Mouse (Mus musculus) retina, postnatal 7 days (tissue): ENCODE results near the gene Slc12a7.
A peak's percentile ranks its signal among the peaks of the same experiment; 100 is the strongest.

Source experiments
- DNase-seq: peaks from one replicate; pipeline ENCODE4 v3.0.0-alpha.2; 2012; ENCODE audit warnings: low read depth, low spot score

The Slc12a7 gene

DNA sequence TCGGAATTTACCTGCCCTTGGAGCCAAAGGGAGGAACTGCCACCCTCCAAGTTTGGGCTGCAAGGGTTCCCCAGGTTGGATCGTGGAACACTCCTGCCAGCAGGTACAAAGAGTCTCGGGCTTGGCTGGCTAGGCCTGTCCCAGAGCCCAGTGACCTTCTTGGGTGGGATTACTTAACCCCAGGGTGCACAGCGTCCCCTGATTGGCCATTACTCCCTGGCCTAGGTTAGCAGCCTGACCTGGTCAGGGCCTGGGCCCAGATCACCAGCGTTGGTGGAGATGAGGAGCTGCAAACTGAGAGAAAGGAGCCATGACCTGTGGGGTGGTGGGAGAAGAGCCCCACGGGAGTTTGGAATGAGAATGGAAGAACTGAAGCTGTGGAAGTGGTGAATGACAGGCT lies 30.0 kb downstream of the Slc12a7 start:
- DNase-seq: no peak

DNA sequence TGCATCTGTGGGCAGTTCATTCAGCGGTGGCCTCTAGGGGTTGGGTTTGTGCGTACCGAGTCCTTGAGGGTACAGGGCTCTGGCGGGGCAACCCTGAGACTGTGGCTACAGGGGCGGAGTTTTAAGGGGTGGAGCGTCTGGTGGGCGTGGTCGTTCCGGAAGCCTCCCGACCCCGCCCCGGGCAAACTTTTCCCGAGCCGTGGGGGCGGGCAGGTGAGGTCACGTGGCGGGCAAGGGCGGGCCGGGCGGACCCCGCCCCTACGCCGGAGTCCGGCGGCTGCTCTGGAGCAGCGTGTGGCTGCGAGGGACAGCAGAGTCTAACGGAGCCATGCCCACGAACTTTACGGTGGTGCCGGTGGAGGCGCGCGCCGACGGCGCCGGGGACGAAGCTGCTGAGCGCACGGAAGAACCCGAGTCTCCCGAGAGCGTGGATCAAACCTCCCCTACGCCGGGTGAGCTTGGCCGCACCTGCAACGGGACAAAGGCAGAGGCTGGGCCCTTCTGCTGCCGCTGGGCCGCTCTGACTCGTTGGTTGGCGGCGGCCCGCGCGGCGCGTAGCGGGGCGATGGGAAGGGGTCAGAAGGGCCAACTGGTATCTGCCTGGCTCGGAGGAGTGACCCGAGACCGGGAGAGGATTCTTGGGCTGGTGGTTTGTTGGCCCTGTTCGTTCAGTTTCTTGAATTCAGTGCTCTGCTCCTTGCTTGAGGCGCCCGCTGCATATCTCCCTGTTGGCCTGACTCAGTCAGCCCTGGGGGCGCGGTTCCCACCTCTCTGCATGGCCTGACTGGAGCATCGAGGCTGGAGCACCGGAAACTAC lies 30.8 kb downstream of the Slc12a7 start:
- peak; percentile 49 for DNase-seq

DNA sequence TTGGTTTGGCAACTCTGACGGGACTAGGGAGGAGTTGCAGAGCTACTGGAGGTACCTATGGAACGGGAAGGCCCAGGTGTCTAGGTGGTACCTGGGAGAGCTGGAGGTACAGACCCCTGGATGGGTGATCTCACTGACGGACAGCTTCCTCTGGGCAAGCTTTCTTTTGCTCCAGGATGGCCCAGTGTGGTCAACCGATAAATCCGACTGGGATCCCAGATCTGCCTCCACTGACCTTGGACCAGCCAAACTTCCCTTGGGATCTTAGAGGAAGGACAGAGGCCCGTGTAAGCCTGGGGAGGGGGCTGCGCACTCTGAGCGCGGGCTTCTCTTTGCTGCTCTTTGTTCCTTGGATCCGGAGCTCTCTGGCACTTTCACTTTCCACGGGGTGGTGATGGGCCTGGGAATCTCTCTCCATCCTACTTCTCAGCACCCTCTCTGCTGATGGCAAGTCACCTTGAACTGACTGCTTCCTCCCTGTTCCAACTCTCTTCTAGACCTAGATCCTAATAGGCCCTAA lies 31.4 kb downstream of the Slc12a7 start:
- DNase-seq: no peak

DNA sequence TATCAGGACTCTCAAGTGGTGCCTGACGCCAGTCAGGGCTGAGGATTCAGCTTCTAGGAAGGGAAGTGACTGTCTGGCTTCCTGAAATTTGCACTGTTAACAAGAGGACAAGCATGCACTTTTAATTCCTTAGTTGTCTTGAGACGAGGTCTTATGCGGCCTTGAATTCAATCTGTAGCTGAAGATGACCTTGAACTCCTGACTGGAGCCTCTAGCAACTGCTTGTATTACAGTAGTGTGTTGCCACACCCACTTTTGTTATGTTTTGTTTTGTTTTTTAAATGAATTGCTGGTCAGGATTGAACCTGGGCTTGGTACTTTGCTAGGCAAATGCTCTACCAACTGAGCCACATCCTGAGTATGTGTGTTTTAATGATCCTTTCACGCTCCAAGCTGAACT lies 32.5 kb downstream of the Slc12a7 start:
- DNase-seq: no peak

DNA sequence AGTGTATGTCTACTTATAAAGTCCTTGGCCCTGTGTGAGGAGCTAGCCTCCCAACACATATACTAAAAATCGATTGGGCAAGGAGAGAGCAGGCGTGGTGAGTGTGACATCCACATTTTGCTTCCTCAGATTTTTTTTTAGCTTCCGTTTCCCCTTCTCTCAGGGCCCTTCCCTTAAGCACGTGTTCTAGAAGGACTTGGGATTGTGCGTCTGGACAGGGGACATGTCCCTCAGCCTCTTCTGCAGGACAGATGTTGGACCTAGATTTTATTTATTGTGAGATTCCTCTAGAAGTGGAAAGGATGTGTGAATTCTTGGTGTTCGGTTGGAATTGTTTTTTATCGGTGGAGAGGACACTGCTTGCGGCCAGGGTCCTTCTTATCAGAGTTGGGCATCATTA lies 34.3 kb downstream of the Slc12a7 start:
- no peak for DNase-seq

DNA sequence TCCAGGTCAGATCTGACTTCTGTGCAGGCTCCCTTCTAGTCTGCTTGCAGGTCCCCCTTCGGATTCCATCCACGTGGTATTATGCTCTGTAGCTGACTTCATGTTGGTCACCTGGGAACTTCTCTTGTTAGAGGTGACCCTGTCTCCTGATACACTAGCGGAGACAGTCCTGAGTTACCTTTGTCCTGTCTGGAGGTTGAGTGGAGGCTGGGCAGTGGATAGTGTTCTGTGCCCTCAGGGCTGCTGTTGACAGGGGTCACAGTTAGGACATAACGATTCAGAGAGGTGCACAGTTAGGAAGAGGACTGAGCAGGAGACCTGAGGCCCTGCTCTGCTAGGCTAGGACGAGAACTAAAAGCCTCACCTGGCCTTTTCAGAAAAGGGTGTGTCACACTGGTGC lies 34.9 kb downstream of the Slc12a7 start:
- no peak for DNase-seq

DNA sequence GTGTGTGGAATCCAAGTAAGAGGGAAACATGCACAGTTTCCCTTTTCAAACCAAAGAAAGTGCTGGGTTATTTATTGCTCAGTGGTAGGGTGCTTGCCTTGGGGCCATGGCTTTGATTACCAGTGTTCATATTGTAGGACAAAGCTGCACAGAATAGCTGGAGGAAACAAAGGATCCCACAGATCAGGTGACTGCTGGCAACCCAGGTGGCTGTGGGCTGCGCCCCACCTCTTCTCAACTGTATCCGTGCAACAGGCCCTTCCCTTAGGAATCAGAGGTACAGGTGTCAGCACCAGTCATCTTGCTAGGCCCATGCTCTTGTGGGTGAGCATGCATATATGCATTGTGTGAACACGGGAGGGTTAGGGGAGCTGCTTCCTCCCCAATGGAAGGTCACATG lies 35.4 kb downstream of the Slc12a7 start:
- DNase-seq: no peak

DNA sequence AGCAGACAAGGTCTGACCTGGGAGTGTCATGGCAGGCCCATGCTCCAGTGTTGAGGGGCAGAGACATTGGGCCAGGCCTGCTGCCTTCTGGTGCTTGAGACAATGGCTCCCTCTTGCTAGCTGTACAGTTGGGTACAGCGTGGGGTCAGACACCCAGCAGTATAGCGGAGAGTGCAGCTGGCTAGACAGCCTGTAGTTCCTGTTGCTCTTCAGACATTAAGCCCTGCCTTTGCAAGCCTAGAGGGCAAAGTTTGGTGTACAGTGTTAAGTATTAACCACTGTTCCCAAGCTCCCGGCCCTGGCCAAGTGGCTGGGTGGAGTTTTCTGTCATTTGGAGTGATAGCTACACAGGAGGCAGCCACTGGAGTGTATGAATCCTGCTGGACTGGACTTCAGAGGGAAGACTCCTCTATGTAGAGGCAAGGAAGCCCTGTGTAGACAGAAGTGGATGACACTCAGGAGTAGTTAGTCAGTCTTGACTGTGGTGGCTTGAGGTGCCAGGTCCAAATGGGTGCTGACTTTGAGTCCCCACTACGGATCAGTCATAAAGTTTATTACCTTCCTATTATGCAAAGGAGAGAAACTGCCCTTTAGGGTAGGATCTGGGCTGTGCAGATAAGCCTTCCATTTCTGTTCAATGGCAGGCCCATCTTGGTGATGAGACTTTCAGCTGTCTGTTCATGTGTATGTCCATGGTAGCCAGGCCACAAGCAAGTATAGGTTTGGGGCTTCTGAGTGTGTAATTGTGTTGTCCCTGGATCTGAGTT lies 37.2 kb downstream of the Slc12a7 start:
- no peak for DNase-seq

DNA sequence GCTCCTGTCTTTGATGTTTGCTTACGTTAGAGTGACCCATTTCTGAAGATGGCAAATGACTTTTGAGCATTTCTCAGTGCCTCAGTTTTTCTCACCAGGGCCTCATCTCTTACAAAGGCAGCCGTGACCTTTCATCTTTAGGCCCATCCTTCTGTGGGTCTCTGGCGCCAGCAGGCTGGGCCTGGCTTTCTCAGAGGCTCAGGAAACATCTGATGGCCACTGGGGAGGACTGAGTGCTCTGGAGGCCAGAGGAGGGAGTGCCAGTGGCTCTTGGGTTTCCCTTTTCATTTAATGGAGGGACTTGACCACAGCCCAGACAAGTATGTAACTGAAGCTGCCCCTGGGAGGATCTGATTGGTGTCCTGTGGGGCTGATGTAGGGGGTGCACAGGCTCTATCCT lies 38.2 kb downstream of the Slc12a7 start:
- DNase-seq: no peak

DNA sequence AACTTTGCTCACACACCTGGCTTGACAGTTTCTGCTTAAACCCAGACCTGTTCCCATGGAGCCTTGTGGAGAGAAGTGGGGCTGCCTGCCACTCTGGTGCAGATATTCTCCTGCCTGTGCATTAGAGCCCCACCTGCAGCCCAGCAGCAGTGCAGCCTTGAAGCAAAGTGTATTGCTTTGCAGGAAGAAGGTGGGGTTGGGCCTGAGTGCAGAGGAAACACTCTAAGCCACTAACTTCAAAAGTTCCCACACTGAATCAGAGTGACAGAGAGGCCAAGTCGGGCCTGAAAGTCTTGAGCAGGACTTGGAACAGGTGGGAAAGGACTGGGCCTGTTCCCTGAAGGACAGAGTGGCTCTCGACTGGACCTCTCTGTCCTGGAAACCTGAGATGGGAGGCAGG lies 39.8 kb downstream of the Slc12a7 start:
- no peak for DNase-seq

DNA sequence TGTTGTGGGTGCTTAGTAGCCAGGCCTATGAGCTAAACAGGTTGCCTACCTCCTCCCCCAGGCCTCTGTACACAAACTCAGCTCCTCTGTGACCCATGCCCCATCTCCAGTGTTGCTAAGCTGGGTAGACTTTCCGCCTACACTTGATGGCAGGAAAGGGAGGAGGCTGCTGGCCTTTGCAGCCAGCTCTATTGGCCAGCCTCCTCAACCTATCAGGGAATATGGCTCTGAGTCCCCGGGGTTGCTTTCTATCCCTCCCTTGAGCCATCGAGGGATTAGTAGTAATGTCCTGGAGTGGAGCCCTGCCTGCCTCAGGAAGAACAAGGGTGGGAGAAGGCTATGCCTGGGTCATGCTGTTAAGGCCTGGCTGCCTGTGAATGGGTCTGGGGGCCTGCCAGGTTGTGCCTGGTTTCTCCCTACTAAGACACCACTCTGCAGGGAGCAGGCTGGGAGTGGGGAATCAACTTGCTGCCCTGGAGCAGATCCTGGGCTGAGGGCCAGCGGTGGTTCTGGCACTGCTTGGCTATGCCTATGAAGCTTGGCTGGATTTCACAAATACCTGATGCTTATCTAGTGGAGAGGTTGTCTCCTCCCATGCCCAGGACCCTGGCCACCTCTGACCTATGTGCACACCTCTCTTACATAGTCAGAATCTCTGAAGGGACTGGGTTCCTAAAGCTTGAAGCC lies 40.8 kb downstream of the Slc12a7 start:
- no peak for DNase-seq

DNA sequence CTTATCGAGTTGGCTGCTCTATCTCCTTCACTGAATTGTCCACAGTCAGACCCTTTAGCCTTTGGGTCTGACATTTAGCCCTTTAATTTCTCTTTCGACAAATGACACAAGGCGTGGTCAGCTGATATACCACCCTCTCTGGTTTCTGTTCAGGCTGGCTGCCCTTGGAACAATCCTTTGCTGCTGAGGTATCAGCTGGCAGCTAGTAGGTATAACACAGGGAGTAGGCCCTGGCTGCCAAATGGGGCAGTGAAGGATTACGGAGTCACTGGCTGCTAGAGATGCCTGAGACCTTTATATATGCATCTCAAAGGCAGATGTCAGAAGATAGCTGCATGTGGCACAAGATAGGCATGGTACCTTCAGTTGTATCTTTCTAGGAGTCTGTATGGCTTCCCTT lies 42.9 kb downstream of the Slc12a7 start:
- no peak for DNase-seq

DNA sequence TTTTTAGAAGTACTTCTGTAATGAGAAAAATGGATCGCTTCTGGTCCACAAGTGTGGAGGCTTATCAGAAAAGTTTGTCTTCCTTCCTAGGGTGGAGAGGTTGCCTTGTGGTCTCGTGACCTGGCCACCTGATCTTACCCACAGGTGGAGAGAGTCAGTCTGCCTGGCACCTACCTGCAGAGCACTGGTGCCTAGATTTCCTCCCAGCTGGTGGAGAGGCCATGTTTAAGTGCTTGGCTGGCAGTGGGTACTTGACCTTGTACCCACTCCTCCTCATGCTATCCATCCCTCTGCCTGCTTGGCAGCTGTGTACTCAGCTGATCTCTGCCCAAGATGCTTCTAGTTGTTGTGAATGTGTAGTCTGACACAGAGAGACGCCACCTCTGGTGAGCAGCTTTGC lies 44.7 kb downstream of the Slc12a7 start:
- no peak for DNase-seq

DNA sequence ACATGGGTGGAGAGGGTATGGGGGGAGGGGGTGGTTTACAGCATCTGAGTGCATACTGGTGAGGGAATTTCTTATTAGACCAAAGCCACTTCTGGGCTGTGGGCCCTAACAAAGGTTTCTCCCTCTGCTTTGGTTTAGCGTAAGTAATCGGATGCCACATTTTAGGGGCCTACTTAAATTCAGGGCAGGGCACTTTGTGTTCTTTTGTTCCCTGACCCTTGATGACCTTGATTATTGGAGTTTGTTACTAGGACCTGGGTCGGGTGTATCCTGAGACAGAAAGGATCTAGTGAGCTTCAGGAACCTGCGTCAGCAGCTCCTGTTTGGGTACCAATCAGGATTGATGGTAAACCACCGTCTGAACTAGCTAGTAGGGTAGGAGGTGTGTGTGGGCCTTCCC lies 49.6 kb downstream of the Slc12a7 start:
- no peak for DNase-seq

DNA sequence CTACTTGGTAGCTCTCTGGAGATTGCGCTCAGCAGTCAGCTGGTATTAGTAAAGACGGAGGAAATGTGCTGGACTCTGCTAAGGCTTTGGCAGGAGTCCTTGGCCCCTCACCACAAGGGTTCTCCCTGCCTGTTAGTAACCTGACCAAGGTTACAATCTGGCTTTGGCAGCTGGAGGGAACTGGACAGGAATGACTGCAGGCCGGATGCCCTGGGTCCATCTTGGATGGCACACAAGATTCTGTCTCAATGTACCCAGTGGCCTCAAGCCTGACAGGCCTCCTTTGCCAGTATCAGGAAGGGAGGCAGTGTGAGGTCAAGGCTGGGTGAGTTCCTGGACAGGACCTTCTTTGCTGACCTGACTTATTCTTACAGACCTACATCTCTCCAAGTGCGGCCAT lies 59.3 kb downstream of the Slc12a7 start:
- DNase-seq: no peak

DNA sequence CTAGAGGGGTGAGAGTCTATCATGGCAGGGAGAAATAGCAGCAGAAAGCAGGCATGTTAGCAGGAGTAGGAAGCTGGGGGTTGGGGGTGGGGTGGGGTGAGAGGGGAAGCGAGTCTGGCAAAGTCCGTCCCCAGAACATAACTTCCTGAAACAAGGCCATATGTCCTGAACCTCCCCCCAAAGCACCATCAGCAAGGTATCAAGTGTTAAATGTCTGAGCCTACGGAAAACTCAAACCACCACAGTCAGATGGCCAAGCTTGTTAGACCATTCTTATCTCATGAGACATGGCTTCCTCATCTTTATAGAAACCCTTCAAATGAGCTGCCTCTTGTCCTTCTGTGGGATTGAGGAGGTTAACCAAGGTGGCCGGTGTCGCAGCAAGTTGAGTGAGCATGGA lies 60.3 kb downstream of the Slc12a7 start:
- no peak for DNase-seq

DNA sequence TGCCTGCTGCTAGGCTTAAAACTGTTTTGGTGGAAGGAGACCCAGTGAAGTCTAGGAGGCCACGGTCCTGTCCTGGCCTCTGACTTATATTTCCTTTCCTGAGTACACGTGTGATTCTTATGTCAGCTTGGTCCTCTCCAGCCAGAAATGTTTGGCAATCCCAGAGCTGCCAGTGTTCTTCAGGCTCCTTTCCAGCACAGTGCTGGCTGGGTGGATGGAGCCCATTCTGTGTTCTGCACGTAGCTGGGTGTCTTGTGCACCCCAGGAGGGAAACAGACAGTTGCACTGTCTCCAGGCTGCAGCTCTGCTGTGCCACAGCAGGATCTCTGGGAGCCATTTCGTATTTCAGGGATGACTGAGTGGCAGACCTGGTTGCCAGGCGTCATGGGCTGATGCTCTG lies 66.2 kb downstream of the Slc12a7 start:
- no peak for DNase-seq

DNA sequence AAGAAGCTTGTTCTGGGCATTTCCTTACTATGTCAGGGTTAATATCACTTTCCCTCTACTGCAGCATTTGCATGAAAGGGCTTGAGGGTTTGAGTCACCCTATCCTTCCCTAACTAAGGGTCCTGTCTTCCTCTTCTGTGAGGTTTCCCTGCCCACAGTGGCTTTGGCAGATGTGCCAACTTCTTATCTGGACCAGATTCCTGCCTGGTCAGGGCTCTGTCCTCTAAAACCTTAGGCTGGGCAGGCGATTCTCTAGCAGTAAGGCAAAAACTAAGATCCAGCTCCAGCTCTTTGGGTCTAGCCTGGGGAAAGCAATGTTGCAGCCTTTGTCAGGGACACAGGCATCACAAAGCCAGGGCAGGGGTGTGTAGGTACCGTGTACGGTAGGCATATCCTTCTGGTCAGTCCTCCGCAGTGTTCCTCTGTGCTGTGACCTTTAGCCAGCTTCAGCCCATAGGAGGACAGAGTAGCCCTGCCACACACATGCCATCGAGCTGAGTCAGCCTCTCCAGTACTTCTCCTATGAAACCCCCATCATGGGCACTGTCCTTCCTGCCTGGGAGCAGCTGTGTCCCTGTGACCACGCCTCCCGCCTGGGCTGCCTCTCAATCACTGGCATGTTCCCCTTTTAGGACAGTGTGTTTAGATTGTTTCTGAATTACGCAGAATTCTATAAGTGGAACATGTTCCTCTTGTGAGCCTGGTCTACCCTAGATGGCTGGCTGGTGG lies 70.7 kb downstream of the Slc12a7 start:
- no peak for DNase-seq

DNA sequence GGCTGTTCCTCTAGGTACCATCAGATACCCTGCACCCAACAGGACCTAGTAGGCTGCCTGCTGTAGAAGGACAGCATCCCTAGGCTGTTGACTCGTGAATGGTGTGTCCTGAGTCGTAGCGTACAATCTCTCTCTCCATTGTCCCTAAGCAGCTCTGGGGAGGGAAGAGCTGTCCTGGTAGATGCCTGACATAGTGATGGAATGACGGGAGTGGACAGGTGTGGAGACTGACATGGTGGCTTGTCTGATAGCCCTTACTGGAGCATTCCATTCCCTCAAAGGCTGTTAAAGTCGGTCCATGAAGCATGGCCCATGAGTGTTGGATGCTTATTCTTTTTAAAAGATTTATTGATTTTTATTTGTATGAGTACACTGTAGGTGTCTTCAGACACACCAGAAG lies 72.0 kb downstream of the Slc12a7 start:
- no peak for DNase-seq

DNA sequence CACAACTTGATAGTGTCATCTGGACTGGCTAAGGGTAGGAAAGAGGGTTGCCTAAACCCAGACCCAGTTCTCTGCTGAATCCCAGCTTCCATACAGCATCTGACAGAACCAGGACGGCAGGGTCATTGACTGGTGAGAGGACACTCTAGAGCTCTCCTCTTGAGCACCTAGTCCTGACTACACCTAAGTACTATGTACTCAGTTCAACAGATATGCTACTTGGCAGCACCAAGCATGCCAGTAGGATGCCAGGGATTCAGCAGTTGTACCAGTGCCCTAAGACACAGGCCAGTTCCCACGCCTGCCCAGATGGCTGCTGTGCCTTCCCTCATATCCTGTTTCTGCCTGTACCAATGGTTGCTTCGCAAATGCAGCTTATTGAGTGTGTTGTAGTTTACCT lies 80.0 kb downstream of the Slc12a7 start:
- DNase-seq: no peak

DNA sequence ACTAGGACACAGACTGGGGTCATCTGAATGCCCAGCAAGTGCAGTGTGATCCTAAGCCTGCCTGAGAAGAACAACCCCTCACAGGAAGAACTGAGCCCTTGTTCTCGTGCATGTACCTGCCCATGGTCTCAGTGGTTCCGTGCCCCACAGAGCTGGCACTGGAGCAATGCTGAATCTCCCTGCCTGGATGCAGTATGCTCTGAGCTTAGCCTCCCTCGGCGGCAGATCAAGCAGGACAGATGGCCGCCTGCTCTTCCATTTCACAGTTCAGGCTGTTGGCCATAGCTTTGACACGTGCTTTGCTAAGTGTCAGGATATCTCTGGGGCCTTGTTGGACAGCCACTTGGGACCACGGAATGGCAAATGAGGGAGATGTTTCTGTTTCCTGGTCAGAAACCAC lies 81.3 kb downstream of the Slc12a7 start:
- no peak for DNase-seq

DNA sequence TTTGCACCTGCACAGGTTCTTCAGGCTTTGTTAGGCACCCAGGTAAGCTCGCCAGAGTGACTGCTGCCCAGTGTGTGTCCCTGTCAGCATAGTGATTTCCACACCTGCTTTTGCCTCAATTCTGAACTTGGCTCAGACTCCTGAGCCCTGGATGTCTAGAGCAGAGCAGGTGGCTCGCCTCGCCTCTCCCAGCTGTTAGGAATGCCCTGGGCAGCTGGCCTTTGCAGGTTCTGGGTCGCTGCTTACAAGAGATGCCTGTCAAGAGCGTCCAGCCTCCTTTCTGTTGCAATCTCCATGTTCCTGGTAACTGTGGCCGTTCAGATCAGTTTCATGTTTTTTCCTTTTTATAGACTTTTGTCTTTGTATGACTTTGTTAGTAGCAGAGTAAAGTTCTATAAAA lies 83.4 kb downstream of the Slc12a7 start:
- no peak for DNase-seq
